Comparison of ENCODE assay signal across 16 mouse cellular contexts in the genomic region with DNA sequence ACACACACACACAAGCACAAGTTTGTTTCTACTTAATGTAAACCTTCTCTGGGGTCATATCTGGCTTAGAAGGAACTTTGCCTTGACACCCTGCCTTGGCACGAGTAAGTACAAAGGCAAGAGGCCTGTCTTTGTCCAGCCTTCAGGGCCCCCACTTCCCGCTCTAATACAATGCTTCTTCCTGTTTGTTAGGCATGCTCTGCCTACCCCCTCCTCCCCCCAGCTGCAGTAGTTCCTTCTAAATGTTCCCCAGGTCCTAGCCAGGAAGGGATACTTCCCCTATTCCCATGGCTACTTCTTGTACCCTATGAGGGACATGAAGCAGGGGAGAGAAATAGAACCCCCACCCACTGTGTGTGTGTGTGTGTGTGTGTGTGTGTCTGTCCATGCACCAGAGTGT. TPM values are rescaled to one million over a fixed set of nuclear protein-coding genes. Genes with fewer than 3 reads are reported as not detected.
DNase-seq lines count a peak whose midpoint lies in the region; ATAC-seq and TF ChIP-seq lines count a peak whose summit lies in the region.
"Had no signal": no experiment of that assay in that cellular context is flagged by ENCODE, and none has a peak within 500 bp of the region (broad histone marks: within the 10 kb centered on the region; RNA-seq: fewer than 3 reads in every experiment).

No protein-coding gene starts in this region.

- no peak overlapping the region for H3K4me2 ChIP-seq in liver, embryonic 11.5 days
- no peak overlapping the region for H3K4me2 ChIP-seq in liver, embryonic 13.5 days
- H3K4me2 ChIP-seq: embryonic facial prominence, embryonic 13.5 days; forebrain, embryonic 15.5 days; midbrain, embryonic 11.5 days; stomach, embryonic 15.5 days had no signal

- no peaks in the 10 kb centered on the region for H3K79me2 ChIP-seq in liver, adult 2 months (ENCODE audit: control insufficient read depth, insufficient read depth, low read length)

- H3K27me3 ChIP-seq in heart, embryonic 10.5 days (ENCODE audit: insufficient read depth, poor library complexity, severe bottlenecking) = peaks cover 10% of the 10 kb centered on the region; the same call in 1 of the 2 replicates
- H3K27me3 ChIP-seq in liver, adult 2 months (ENCODE audit: control insufficient read depth, insufficient read depth, low read length) = no peaks in the 10 kb centered on the region
- H3K27me3 ChIP-seq in liver, embryonic 11.5 days (replicated peaks; ENCODE audit: control insufficient read depth, insufficient read depth, low read length) = no peaks in the 10 kb centered on the region; the same call in 1 of the 2 replicates
- H3K27me3 ChIP-seq in liver, embryonic 13.5 days = no peaks in the 10 kb centered on the region
- H3K27me3 ChIP-seq: forebrain, embryonic 15.5 days; stomach, embryonic 15.5 days had no signal

- DNase-seq in heart, adult 8-10 months (ENCODE audit: low spot score) = peak; percentile 58
- no peak for DNase-seq in heart, embryonic 10.5 days (ENCODE audit: low spot score)
- DNase-seq in liver, adult 2 months (ENCODE audit: extremely low read depth, low read depth, low spot score) = peak; percentile 32
- DNase-seq in liver, embryonic 11.5 days (ENCODE audit: low spot score) = no peak
- no peak for DNase-seq in liver, embryonic 13.5 days
- DNase-seq in layer of hippocampus, postnatal 10 days (ENCODE audit: low spot score in 2 of 2) = no peak
- DNase-seq in thymus, postnatal 14 days = no peak
- DNase-seq: cerebellum, postnatal 14 days; gastrocnemius, postnatal 36 days; thymus, postnatal 4 days had no signal

- TF ChIP-seq POLR2A in liver, adult 2 months (IDR thresholded peaks at IDR 0.05; ENCODE audit: extremely low read depth, insufficient read depth, low read length) = no peak

- WGBS in heart, embryonic 10.5 days = 65% methylated on average over 2 of the region's 2 CpGs
- 48% methylated on average over 2 of the region's 2 CpGs for WGBS in liver, adult 2 months
- WGBS in liver, embryonic 11.5 days = 63% methylated on average over 2 of the region's 2 CpGs
- 40% methylated on average over 2 of the region's 2 CpGs for WGBS in liver, embryonic 13.5 days (ENCODE audit: insufficient replicate concordance)

- H3K27ac ChIP-seq in heart, embryonic 10.5 days = no peak overlapping the region
- H3K27ac ChIP-seq in liver, adult 2 months (replicated peaks; ENCODE audit: insufficient read depth, low read depth, low read length) = no peak overlapping the region
- no peak overlapping the region for H3K27ac ChIP-seq in liver, embryonic 11.5 days (ENCODE audit: low read depth, low read length)
- no peak overlapping the region for H3K27ac ChIP-seq in liver, embryonic 13.5 days
- H3K27ac ChIP-seq: embryonic facial prominence, embryonic 13.5 days; forebrain, embryonic 15.5 days; stomach, embryonic 15.5 days had no signal

- no peaks in the 10 kb centered on the region for H3K9me3 ChIP-seq in heart, embryonic 10.5 days
- H3K9me3 ChIP-seq in liver, embryonic 11.5 days (ENCODE audit: control insufficient read depth, low read length) = no peaks in the 10 kb centered on the region
- H3K9me3 ChIP-seq in liver, embryonic 13.5 days (replicated peaks) = no peaks in the 10 kb centered on the region
- H3K9me3 ChIP-seq: embryonic facial prominence, embryonic 13.5 days; forebrain, embryonic 15.5 days; stomach, embryonic 15.5 days had no signal

- no peak overlapping the region for H3K4me3 ChIP-seq in heart, embryonic 10.5 days
- no peak overlapping the region for H3K4me3 ChIP-seq in liver, adult 2 months (ENCODE audit: insufficient read depth, low read depth, low read length)
- H3K4me3 ChIP-seq in liver, embryonic 11.5 days (ENCODE audit: low read depth, low read length) = no peak overlapping the region
- H3K4me3 ChIP-seq in liver, embryonic 13.5 days (replicated peaks) = no peak overlapping the region
- H3K4me3 ChIP-seq: embryonic facial prominence, embryonic 13.5 days; forebrain, embryonic 15.5 days; stomach, embryonic 15.5 days had no signal

- no peak for ATAC-seq in liver, embryonic 11.5 days (replicated peaks; ENCODE audit: low FRiP score)
- ATAC-seq in liver, embryonic 13.5 days (ENCODE audit: low read depth) = peak; percentile 15; the same call in 1 of the 2 replicates
- peak; percentile 61; the same call in 1 of the 2 replicates for ATAC-seq in monocyte, adult 5-6 weeks (replicated peaks; ENCODE audit: insufficient number of reproducible peaks, low FRiP score, low TSS enrichment, poor library complexity, severe bottlenecking)
- ATAC-seq: forebrain, embryonic 15.5 days; intestine, postnatal 0 days had no signal

- no peak for TF ChIP-seq CTCF in liver, adult 2 months (IDR thresholded peaks at IDR 0.05; ENCODE audit: low read depth, low read length)

- no peaks in the 10 kb centered on the region for H3K4me1 ChIP-seq in heart, embryonic 10.5 days
- no peaks in the 10 kb centered on the region for H3K4me1 ChIP-seq in liver, adult 2 months (ENCODE audit: control insufficient read depth, insufficient read depth, low read length)
- H3K4me1 ChIP-seq in liver, embryonic 11.5 days (replicated peaks; ENCODE audit: control insufficient read depth, insufficient read depth, low read length) = no peaks in the 10 kb centered on the region
- H3K4me1 ChIP-seq in liver, embryonic 13.5 days (replicated peaks) = no peaks in the 10 kb centered on the region
- H3K4me1 ChIP-seq: embryonic facial prominence, embryonic 13.5 days; forebrain, embryonic 15.5 days; stomach, embryonic 15.5 days had no signal

- no peaks in the 10 kb centered on the region for H3K36me3 ChIP-seq in heart, embryonic 10.5 days
- no peaks in the 10 kb centered on the region for H3K36me3 ChIP-seq in liver, adult 2 months (ENCODE audit: control insufficient read depth, insufficient read depth, low read length)
- no peaks in the 10 kb centered on the region for H3K36me3 ChIP-seq in liver, embryonic 11.5 days (ENCODE audit: control insufficient read depth, insufficient read depth, low read length)
- H3K36me3 ChIP-seq in liver, embryonic 13.5 days = no peaks in the 10 kb centered on the region
- H3K36me3 ChIP-seq: embryonic facial prominence, embryonic 13.5 days; forebrain, embryonic 15.5 days; stomach, embryonic 15.5 days had no signal

- no peak overlapping the region for H3K9ac ChIP-seq in liver, adult 2 months (ENCODE audit: low read depth, low read length)
- no peak overlapping the region for H3K9ac ChIP-seq in liver, embryonic 11.5 days (ENCODE audit: low read depth, low read length)
- no peak overlapping the region for H3K9ac ChIP-seq in liver, embryonic 13.5 days
- H3K9ac ChIP-seq: embryonic facial prominence, embryonic 13.5 days; forebrain, embryonic 15.5 days; stomach, embryonic 15.5 days had no signal

RNA-seq across cellular contexts. Expression of gene Nyx, which starts 40.5 kb away (rescaled TPM):
- total RNA-seq in heart, adult 8-10 months (2022) = under 1 TPM; 0.16 to 0.38 (median 0.18) TPM
- polyA plus RNA-seq in heart, embryonic 10.5 days (2016; fragmentation: Nextera tagmentation; extraction: Ambion mirVana) = 0.03 and 0.06 TPM in 2 replicates
- not detected in 2 replicates for total RNA-seq in liver, adult 2 months (2014; rRNA removed)
- 0.01 TPM in 1 of 2 replicates, not detected in the other for polyA plus RNA-seq in liver, adult 2 months (2012; rRNA removed)
- polyA plus RNA-seq in liver, embryonic 11.5 days (2014; fragmentation: Nextera tagmentation; extraction: Ambion mirVana) = 0.04 TPM in 1 of 2 replicates, not detected in the other
- 0.02 TPM in 1 of 2 replicates, not detected in the other for polyA plus RNA-seq in liver, embryonic 13.5 days (2015; fragmentation: Nextera tagmentation; extraction: Ambion mirVana)
- 0.67 to 1.6 TPM (median 0.75 TPM) in 3 replicates for total RNA-seq in monocyte, adult 5-6 weeks (2017)
- under 1 TPM; 0.55 to 0.74 TPM for total RNA-seq in layer of hippocampus, postnatal 10 days (2021)
- total RNA-seq: gastrocnemius, postnatal 36 days had no signal

Comparison
In these comparisons a context has a peak if more than half of its experiments do, and no peak if none do; other contexts are left out.
1. DNase-seq: peak in heart, adult 8-10 months (single experiment) and liver, adult 2 months (single experiment); none in heart, embryonic 10.5 days (single experiment), liver, embryonic 11.5 days (single experiment), liver, embryonic 13.5 days (single experiment), layer of hippocampus, postnatal 10 days (0 of 2) and thymus, postnatal 14 days (single experiment).